Mouse (Mus musculus) embryonic facial prominence, embryonic 14.5 days (tissue): ENCODE data around the gene Fbxo17. TPM values are rescaled to one million over a fixed set of nuclear protein-coding genes. Genes with fewer than 3 reads are reported as not detected.
A peak's percentile ranks its signal among the peaks of the same experiment; 100 is the strongest.

Experiments
- ATAC-seq: fragments of 200-750 bp; cut with Nextera tagmentation; 2 replicates; pipeline ENCODE4 v1.8.0; 2017; ENCODE audit warnings: low read depth, moderate number of reproducible peaks, moderate TSS enrichment
- DNase-seq: peaks from one replicate; pipeline ENCODE4 v3.0.0-alpha.2; 2015; ENCODE audit warnings: low spot score
- H3K27ac ChIP-seq: fragments of 300-500 bp; sonication (generic); replicated peaks from 2 replicates; pipeline ENCODE4 v1.5.1; 2014; ENCODE audit warnings: low read depth, mild to moderate bottlenecking, low read length, moderate library complexity
- H3K27me3 ChIP-seq: fragments of 300-500 bp; sonication (generic); replicated peaks from 2 replicates; pipeline ENCODE4 v1.6.1; 2014; ENCODE audit warnings: low read length; ENCODE audit not compliant: control insufficient read depth, insufficient read depth
- H3K36me3 ChIP-seq: fragments of 300-500 bp; sonication (generic); 2 replicates; pipeline ENCODE4 v1.6.1; 2014; ENCODE audit warnings: low read length, mixed read lengths; ENCODE audit not compliant: control insufficient read depth, insufficient read depth
- H3K4me1 ChIP-seq: fragments of 300-500 bp; sonication (generic); 2 replicates; pipeline ENCODE4 v1.6.1; 2014; ENCODE audit warnings: antibody characterized with exemption, low read length; ENCODE audit not compliant: control insufficient read depth, insufficient read depth
- H3K4me2 ChIP-seq: fragments of 300-500 bp; sonication (generic); 2 replicates; pipeline ENCODE4 v1.6.1; 2014; ENCODE audit warnings: low read depth, mild to moderate bottlenecking, low read length, moderate library complexity, mixed read lengths
- H3K4me3 ChIP-seq: fragments of 300-500 bp; sonication (generic); 2 replicates; pipeline ENCODE4 v1.5.1; 2014; ENCODE audit warnings: low read depth, mild to moderate bottlenecking, low read length
- H3K9ac ChIP-seq: fragments of 300-500 bp; sonication (generic); 2 replicates; pipeline ENCODE4 v1.6.1; 2014; ENCODE audit warnings: low read depth, mild to moderate bottlenecking, low read length, moderate library complexity, mixed read lengths
- H3K9me3 ChIP-seq: fragments of 300-500 bp; sonication (generic); 2 replicates; pipeline ENCODE4 v1.6.1; 2016; ENCODE audit warnings: low read length; ENCODE audit not compliant: control insufficient read depth
- WGBS: fragments of 180-500 bp; shearing (Covaris S2); extraction: QIAGEN DNeasy Blood & Tissue Kit; methylation state at CpG from one replicate; pipeline ENCODE4 v1.1.7; 2014; 5-methylcytosine and 5-hydroxymethylcytosine counted together
- polyA plus RNA-seq: library from polyadenylated mRNA; unstranded; fragments of >200 nt; fragmentation: Nextera tagmentation; extraction: Ambion mirVana; gene quantifications from 2 replicates; pipeline ENCODE4 v1.2.1, GENCODE M21; 2014

Fbxo17 gene
- polyA plus RNA-seq, 1 experiment from 2014 or later, result 27.8 TPM

- 38% methylated on average over 12 of the region's 12 CpGs for WGBS
- ATAC-seq, result peak; percentile 77
- Histone ChIP-seq H3K36me3 (peaks cover 34% of the 10 kb centered on the region), H3K27me3 (no peaks in the 10 kb centered on the region), H3K4me2 (no peak overlapping the region), H3K4me3 (no peak overlapping the region), H3K27ac (0 out of 2 replicates have a peak overlapping the region, but pooled peaks have one; percentile 21), H3K9me3 (no peaks in the 10 kb centered on the region), H3K4me1 (no peaks in the 10 kb centered on the region), H3K9ac (no peak overlapping the region; the same call in 1 of the 2 replicates)
- peak; percentile 81 for DNase-seq
Measured at GRCm38 (mm10) chr7:28774164-28774563, 57.6 kb downstream of the Fbxo17 start.

DNA sequence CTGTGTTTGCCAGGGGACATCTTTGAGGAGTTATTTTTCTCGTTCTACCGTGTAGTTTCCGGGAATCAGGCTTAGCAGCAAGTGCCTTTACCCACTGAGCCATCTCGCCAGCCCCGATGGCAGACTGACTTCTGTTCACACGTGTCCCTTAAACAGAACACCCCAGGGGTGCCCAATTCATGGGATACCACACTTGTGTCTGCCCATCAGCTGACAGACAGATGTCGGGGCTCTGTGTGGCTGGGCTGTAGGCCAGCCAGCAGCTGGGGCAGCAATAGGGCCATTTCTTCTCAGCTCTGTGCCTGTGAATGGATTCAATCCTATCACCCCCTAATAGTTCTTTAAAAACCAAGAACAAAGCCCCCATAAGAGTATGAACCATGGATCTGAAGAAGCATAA lies 58.5 kb downstream of the Fbxo17 start:
- ATAC-seq (no peak), DNase-seq (peak; percentile 69)
- Histone ChIP-seq H3K27ac (no peak overlapping the region), H3K4me2 (no peak overlapping the region), H3K9ac (no peak overlapping the region), H3K4me3 (no peak overlapping the region), H3K27me3 (no peaks in the 10 kb centered on the region), H3K4me1 (peaks cover under 1% of the 10 kb centered on the region), H3K36me3 (peaks cover 34% of the 10 kb centered on the region), H3K9me3 (no peaks in the 10 kb centered on the region)
- WGBS, result 77% methylated on average over 7 of the region's 7 CpGs

GRCm38 (mm10) chr7:28778825-28779224 lies 62.2 kb downstream of the Fbxo17 start:
- no peak overlapping the region for H3K4me3 ChIP-seq
- ATAC-seq (no peak), DNase-seq (no peak)
- no peak overlapping the region for H3K27ac ChIP-seq
- no peak overlapping the region for H3K9ac ChIP-seq
- no peak overlapping the region for H3K4me2 ChIP-seq
- H3K9me3 ChIP-seq, result no peaks in the 10 kb centered on the region
- 84% methylated on average over 9 of the region's 9 CpGs for WGBS
- peaks cover 34% of the 10 kb centered on the region for H3K36me3 ChIP-seq
- H3K4me1 ChIP-seq, result peaks cover 4% of the 10 kb centered on the region
- no peaks in the 10 kb centered on the region for H3K27me3 ChIP-seq

GRCm38 (mm10) chr7:28780067-28780658 lies 63.6 kb downstream of the Fbxo17 start:
- Histone ChIP-seq H3K4me2 (no peak overlapping the region), H3K4me1 (peaks cover 4% of the 10 kb centered on the region), H3K27ac (peak overlapping the region; percentile 67; the same call in 1 of the 2 replicates), H3K36me3 (peaks cover 32% of the 10 kb centered on the region; the same call in 1 of the 2 replicates), H3K4me3 (no peak overlapping the region), H3K9me3 (no peaks in the 10 kb centered on the region), H3K27me3 (no peaks in the 10 kb centered on the region), H3K9ac (0 out of 2 replicates have a peak overlapping the region, but pooled peaks have one; percentile 45)
- 43% methylated on average over 6 of the region's 6 CpGs for WGBS
- ATAC-seq (peak; percentile 73), DNase-seq (peak; percentile 96)

DNA sequence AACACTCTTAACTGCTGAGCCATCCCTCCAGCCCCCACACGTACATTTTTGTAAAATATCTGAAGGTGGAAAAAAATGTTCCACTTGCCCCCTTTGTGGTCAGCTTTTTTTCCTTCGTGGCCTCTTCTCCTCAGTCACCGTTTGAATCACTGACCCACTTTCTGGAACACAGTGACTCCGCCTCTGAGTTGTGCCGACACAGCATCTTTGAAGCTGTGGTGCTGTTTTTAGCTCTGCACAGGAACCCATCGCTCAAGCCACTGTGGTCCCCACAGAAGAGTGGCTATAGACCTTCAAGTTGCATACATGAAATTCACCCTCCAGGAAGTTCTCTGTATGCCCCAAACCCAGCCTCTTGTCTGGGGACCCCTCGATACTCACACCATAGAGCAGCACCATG lies 64.3 kb downstream of the Fbxo17 start:
- ATAC-seq, result no peak
- H3K9me3 ChIP-seq, result no peaks in the 10 kb centered on the region
- H3K36me3 ChIP-seq, result peaks cover 32% of the 10 kb centered on the region; the same call in 1 of the 2 replicates
- H3K4me1 ChIP-seq, result peaks cover 4% of the 10 kb centered on the region
- DNase-seq, result no peak
- 67% methylated on average over 7 of the region's 7 CpGs for WGBS
- H3K27ac ChIP-seq, result no peak overlapping the region
- H3K9ac ChIP-seq, result no peak overlapping the region
- H3K4me3 ChIP-seq, result no peak overlapping the region
- no peaks in the 10 kb centered on the region for H3K27me3 ChIP-seq
- H3K4me2 ChIP-seq, result no peak overlapping the region

GRCm38 (mm10) chr7:28781261-28781663 lies 64.7 kb downstream of the Fbxo17 start:
- H3K9ac ChIP-seq, result no peak overlapping the region
- H3K36me3 ChIP-seq, result peaks cover 33% of the 10 kb centered on the region; the same call in 1 of the 2 replicates
- WGBS, result 87% methylated on average over 8 of the region's 8 CpGs
- ATAC-seq, result no peak
- H3K9me3 ChIP-seq, result no peaks in the 10 kb centered on the region
- no peak for DNase-seq
- no peaks in the 10 kb centered on the region for H3K27me3 ChIP-seq
- no peak overlapping the region for H3K4me2 ChIP-seq
- H3K4me1 ChIP-seq, result peaks cover 4% of the 10 kb centered on the region
- no peak overlapping the region for H3K27ac ChIP-seq
- H3K4me3 ChIP-seq, result no peak overlapping the region

- Histone ChIP-seq H3K4me1 (peaks cover 18% of the 10 kb centered on the region), H3K36me3 (peaks cover 31% of the 10 kb centered on the region; the same call in 1 of the 2 replicates)
Measured at GRCm38 (mm10) chr7:28785161-28785560, 68.6 kb downstream of the Fbxo17 start.

More at GRCm38 (mm10) chr7:28785161-28785560, 68.6 kb downstream of the Fbxo17 start:
- Histone ChIP-seq H3K9ac (no peak overlapping the region), H3K9me3 (no peaks in the 10 kb centered on the region), H3K27ac (no peak overlapping the region), H3K4me2 (no peak overlapping the region), H3K4me3 (no peak overlapping the region), H3K27me3 (no peaks in the 10 kb centered on the region)
- 77% methylated on average over 5 of the region's 5 CpGs for WGBS
- ATAC-seq, result no peak
- DNase-seq, result no peak
